Mouse (Mus musculus) heart, adult 2 months (tissue): ENCODE data around the gene D10Jhu81e.

Experiments
- CTCF ChIP-seq: fragments of 200-600 bp; IDR thresholded peaks from 2 replicates; pipeline ENCODE4 v1.8.1; 2022; ENCODE audit warnings: antibody characterized with exemption, mild to moderate bottlenecking, moderate library complexity
- POLR2A ChIP-seq: fragments of 200-500 bp; IDR thresholded peaks from 2 replicates; pipeline ENCODE4 v1.6.1; 2011; ENCODE audit warnings: mild to moderate bottlenecking, low read depth, low read length, control low read depth; ENCODE audit not compliant: insufficient read depth

DNA sequence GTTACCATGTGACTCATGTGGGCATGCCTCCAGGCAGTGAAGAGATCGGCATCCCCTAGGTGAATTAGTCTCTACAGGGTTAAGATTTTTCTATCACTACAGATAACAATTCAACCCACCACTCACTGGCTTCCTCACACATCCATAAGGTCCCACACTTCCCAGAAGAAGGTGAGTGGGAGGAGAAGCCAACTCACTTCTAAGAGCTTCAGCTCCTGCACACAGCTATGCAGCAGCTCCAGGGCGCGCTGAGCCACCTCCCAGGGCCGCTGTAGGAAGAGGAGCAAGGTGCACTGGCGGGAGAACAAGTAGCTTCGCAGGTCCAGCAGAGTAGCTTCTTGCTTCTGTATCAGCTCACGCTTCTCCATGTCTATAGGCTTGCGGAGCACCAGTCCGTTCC lies 44.8 kb upstream of the D10Jhu81e start:
- TF ChIP-seq POLR2A (no peak), CTCF (no peak)
